Mouse (Mus musculus) hindbrain, embryonic 13.5 days (tissue): ENCODE data around the gene Dram1. TPM values are rescaled to one million over a fixed set of nuclear protein-coding genes. Genes with fewer than 3 reads are reported as not detected.
A peak's percentile ranks its signal among the peaks of the same experiment; 100 is the strongest.
"Not testable (repeated sequence)": the region's sequence is repeated elsewhere in the genome, so short reads cannot be mapped to it uniquely, and the experiment has no call there.

Source experiments
- ATAC-seq: fragments of 200-750 bp; cut with Nextera tagmentation; 2 replicates; pipeline ENCODE4 v1.8.0; 2017; ENCODE audit warnings: moderate TSS enrichment; ENCODE audit not compliant: low FRiP score
- H3K27ac ChIP-seq: fragments of 300-500 bp; sonication (generic); 2 replicates; pipeline ENCODE4 v1.5.1; 2015; ENCODE audit warnings: inconsistent platforms, mild to moderate bottlenecking, moderate library complexity
- H3K27me3 ChIP-seq: fragments of 300-500 bp; sonication (generic); 2 replicates; pipeline ENCODE4 v1.6.1; 2015; ENCODE audit warnings: mild to moderate bottlenecking, inconsistent platforms
- H3K36me3 ChIP-seq: fragments of 300-500 bp; sonication (generic); 2 replicates; pipeline ENCODE4 v1.6.1; 2015; ENCODE audit warnings: mild to moderate bottlenecking, inconsistent platforms
- H3K4me1 ChIP-seq: fragments of 300-500 bp; sonication (generic); replicated peaks from 2 replicates; pipeline ENCODE4 v1.6.1; 2015; ENCODE audit warnings: inconsistent platforms
- H3K4me2 ChIP-seq: fragments of 300-500 bp; sonication (generic); 2 replicates; pipeline ENCODE4 v1.6.1; 2015; ENCODE audit warnings: inconsistent platforms, mild to moderate bottlenecking, moderate library complexity
- H3K4me3 ChIP-seq: fragments of 300-500 bp; sonication (generic); 2 replicates; pipeline ENCODE4 v1.5.1; 2015; ENCODE audit warnings: mild to moderate bottlenecking, inconsistent platforms
- H3K9ac ChIP-seq: fragments of 300-500 bp; sonication (generic); 2 replicates; pipeline ENCODE4 v1.6.1; 2015; ENCODE audit warnings: mild to moderate bottlenecking, inconsistent platforms
- H3K9me3 ChIP-seq: fragments of 300-500 bp; sonication (generic); 2 replicates; pipeline ENCODE4 v1.6.1; 2016; ENCODE audit warnings: inconsistent platforms
- WGBS: fragments of 180-500 bp; shearing (Covaris S2); methylation state at CpG from one replicate; pipeline ENCODE4 v1.1.7; 2015; 5-methylcytosine and 5-hydroxymethylcytosine counted together
- polyA plus RNA-seq: library from polyadenylated mRNA; unstranded; fragments of >200 nt; fragmentation: Nextera tagmentation; extraction: Ambion mirVana; gene quantifications from 2 replicates; pipeline ENCODE4 v1.2.1, GENCODE M21; 2015

Dram1 gene
- polyA plus RNA-seq, 1 experiment from 2014 or later, result 0.55 TPM

DNA sequence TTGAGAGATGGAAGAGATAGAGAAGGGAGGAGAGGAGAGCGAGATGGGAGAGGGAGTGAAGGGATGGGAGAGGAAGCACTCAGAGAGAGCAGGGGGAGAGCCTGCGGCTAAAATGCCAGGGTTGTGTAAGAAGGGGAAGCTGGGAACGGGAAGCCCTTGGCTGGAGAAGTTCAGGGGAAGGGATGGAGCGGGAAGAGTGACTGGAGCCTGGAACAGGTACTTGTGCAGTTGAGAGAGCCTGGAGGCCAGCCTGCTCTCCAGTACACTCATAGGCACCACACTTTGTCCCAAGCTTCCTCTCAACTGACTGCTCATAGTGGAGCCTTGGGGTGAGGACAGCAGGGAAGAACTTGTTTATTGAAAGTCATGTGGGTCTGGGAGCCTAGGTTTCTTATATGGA lies 4.6 kb upstream of the Dram1 start:
- H3K27ac ChIP-seq, result no peak overlapping the region
- no peak for ATAC-seq
- 73% methylated on average over 4 of the region's 4 CpGs for WGBS
- no peak overlapping the region for H3K4me2 ChIP-seq
- H3K27me3 ChIP-seq, result no peaks in the 10 kb centered on the region
- H3K9ac ChIP-seq, result no peak overlapping the region
- no peaks in the 10 kb centered on the region for H3K36me3 ChIP-seq
- no peak overlapping the region for H3K4me3 ChIP-seq
- peaks cover 26% of the 10 kb centered on the region for H3K4me1 ChIP-seq
- H3K9me3 ChIP-seq, result no peaks in the 10 kb centered on the region

DNA sequence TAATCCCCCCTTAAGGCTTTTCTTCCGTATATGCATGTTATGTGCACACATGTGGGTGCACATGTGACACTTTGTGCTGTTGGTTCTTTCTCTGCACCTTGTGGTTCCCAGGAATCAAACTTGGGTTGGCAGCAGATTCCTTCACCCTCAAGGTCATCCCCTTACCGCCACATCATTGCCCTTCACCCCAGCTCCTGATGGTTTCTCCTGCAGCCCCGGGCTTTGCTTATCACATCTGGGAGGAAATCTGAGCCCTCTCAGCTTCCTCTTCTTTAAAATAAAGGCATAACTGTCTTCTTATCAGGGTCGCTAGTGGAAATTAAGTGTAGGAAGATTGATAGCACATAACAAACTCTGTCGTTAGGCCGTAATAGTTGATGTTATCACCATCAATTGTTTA lies 3.1 kb upstream of the Dram1 start:
- Histone ChIP-seq H3K4me3 (no peak overlapping the region), H3K27ac (no peak overlapping the region), H3K36me3 (no peaks in the 10 kb centered on the region), H3K4me1 (peaks cover 26% of the 10 kb centered on the region), H3K27me3 (no peaks in the 10 kb centered on the region), H3K9me3 (no peaks in the 10 kb centered on the region), H3K4me2 (no peak overlapping the region), H3K9ac (no peak overlapping the region)
- no peak for ATAC-seq
- 83% methylated on average over 6 of the region's 6 CpGs for WGBS

DNA sequence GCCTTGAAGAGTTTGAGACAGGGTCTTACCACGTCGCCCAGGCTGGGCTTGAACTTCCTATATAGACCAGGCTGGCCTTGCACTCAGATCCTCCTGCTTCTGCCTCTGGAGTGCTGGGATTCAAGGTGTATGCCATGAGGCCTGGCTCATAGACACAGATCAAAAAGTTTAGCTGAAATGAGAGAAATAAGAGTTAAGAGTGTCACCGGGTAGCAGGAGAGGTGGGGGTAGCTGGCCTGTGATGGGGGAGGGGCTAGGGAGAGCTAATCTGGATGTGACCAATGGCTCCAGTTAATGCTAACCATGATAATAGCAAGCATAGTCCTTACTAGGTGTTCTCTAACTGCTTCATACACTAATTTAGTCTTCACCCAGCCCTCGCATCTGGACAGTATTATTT lies 2.4 kb upstream of the Dram1 start:
- Histone ChIP-seq H3K9me3 (no peaks in the 10 kb centered on the region), H3K4me2 (peak overlapping the region; percentile 82; the same call in 1 of the 2 replicates), H3K27me3 (no peaks in the 10 kb centered on the region), H3K4me3 (no peak overlapping the region), H3K36me3 (no peaks in the 10 kb centered on the region), H3K4me1 (peaks cover 26% of the 10 kb centered on the region), H3K9ac (no peak overlapping the region; the same call in 1 of the 2 replicates), H3K27ac (no peak overlapping the region)
- ATAC-seq, result no peak
- 86% methylated on average over 4 of the region's 4 CpGs for WGBS

DNA sequence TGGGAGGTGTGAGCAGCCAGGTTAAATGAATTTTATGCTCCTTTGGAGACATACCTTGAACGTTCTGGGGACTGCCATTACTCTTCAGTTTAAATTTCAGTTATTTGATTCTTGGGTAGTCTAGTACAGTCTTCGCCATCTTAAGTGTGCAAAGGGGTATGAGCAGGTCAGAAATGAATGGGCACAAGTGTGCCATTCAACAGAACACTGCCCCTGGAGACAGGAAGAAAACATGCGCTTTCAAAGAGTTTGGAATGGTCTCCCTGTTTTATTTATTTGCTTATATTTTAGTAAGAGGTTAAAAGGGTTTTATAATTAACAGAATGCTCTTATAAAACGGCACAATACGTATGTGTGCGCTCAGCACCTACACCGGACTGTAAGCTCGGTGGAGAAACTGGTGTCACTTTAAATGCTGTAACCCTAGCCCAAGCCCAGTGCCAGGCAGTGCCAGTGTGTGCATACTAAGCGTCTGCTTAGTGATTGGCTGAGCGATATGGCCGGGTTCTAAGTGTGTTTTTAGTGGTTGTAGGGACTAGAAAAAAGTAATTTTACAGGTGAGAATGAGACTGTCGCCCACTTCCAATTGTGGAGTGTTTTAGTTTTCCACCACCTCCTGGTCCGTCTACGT lies 1.7 kb upstream of the Dram1 start:
- no peaks in the 10 kb centered on the region for H3K9me3 ChIP-seq
- no peaks in the 10 kb centered on the region for H3K36me3 ChIP-seq
- peak overlapping the region; percentile 84 for H3K4me3 ChIP-seq
- peak overlapping the region; percentile 82 for H3K4me2 ChIP-seq
- no peak for ATAC-seq
- peak overlapping the region; percentile 12; the same call in 1 of the 2 replicates for H3K27ac ChIP-seq
- peak overlapping the region; percentile 89 for H3K9ac ChIP-seq
- no peaks in the 10 kb centered on the region for H3K27me3 ChIP-seq
- WGBS, result 56% methylated on average over 14 of the region's 14 CpGs
- H3K4me1 ChIP-seq, result peaks cover 26% of the 10 kb centered on the region

DNA sequence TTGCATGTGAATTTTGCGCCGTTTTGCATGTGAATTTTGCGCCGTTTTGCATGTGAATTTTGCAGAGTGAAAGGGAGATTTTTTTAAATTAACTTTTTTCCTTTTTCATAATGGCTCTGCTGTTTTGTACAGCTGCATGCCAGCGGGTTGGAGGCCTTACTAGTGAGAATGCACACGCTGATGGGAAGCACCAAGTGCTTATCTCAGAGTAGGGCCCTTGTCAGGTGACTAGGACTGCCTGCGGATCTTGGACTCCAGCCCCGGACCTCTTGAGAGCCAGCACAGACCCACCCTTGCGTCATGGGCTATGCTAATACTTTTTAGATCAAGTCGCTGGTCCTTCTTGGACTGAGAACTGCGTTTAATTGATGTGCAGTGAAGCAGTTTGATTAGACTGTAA lies 1.1 kb upstream of the Dram1 start:
- Histone ChIP-seq H3K4me3 (peak overlapping the region; percentile 84), H3K27ac (peak overlapping the region; percentile 89), H3K36me3 (no peaks in the 10 kb centered on the region), H3K27me3 (no peaks in the 10 kb centered on the region), H3K9me3 (no peaks in the 10 kb centered on the region), H3K4me2 (peak overlapping the region; percentile 82), H3K9ac (peak overlapping the region; percentile 89), H3K4me1 (peaks cover 26% of the 10 kb centered on the region)
- ATAC-seq, result peak; percentile 40
- 1% methylated on average over 11 of the region's 11 CpGs for WGBS

DNA sequence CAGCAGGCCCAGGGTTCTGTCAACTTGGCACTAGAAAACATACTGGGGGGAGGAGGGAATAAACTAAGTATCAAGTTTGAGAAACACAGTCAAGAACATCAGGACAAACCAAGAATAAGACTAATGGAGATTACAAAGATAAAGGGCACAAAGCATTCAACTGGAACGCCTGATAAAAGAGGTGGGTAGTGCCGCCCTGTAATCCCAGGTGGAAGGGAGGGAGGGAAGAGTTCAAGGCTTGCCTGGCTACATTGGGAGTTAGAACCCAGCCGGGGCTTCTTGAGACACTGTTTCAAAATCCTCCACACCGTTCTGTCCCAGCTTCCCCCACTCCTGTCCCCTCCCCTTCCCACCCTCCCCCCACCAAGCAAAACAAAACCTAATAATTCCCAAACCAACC lies 1.2 kb downstream of the Dram1 start:
- Histone ChIP-seq H3K36me3 (no peaks in the 10 kb centered on the region), H3K9ac (no peak overlapping the region), H3K4me1 (peaks cover 26% of the 10 kb centered on the region), H3K4me2 (no peak overlapping the region), H3K4me3 (no peak overlapping the region), H3K27me3 (no peaks in the 10 kb centered on the region), H3K27ac (no peak overlapping the region), H3K9me3 (no peaks in the 10 kb centered on the region)
- no peak for ATAC-seq
- WGBS, result 92% methylated on average over 4 of the region's 4 CpGs

DNA sequence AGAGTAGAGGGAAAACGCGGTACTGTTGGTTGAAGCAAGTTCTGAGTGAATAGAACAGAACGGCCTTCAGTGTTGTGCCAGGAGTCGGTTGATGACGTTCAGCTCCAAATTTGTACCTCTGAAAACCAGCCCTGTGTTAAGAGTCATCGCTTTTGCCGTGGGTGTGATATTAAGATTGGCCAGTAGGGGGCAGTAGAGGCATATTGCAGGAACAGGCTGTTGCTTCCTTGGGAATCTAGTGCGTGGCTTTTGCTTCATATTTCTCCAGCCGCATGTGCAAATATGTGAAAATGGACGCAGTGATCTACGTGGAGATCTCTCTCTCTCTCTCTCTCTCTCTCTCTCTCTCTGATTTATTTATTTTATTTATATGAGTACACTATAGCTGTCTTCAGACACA lies 2.1 kb downstream of the Dram1 start:
- H3K27ac ChIP-seq, result no peak overlapping the region
- no peaks in the 10 kb centered on the region for H3K36me3 ChIP-seq
- 10% methylated on average over 11 of the region's 11 CpGs for WGBS
- no peaks in the 10 kb centered on the region for H3K9me3 ChIP-seq
- no peak overlapping the region for H3K4me2 ChIP-seq
- ATAC-seq, result no peak
- no peak overlapping the region for H3K9ac ChIP-seq
- peaks cover 22% of the 10 kb centered on the region for H3K4me1 ChIP-seq
- H3K4me3 ChIP-seq, result no peak overlapping the region
- no peaks in the 10 kb centered on the region for H3K27me3 ChIP-seq

DNA sequence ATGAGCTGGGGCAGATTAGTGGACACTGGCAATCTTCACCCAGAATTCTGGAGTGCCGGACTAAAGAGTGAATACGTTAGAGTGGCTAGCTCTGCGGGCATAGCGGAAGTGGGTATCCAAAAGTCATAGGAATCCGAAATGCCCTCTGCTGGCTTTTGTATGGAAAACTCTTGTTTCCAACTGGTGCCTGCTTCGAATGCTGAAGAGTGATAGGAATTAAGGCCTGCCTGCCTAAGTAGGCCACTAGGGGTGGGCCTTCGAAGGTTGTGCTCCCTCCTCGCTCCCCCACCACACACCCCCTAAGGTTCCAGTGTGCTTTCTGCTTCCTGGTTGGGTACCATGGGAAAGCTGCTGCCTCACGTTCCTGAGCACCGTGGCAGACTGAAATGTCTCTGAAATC lies 3.9 kb downstream of the Dram1 start:
- Histone ChIP-seq H3K9me3 (no peaks in the 10 kb centered on the region), H3K4me2 (no peak overlapping the region), H3K9ac (no peak overlapping the region), H3K27me3 (no peaks in the 10 kb centered on the region), H3K4me1 (peaks cover 4% of the 10 kb centered on the region), H3K36me3 (no peaks in the 10 kb centered on the region), H3K27ac (no peak overlapping the region), H3K4me3 (no peak overlapping the region)
- ATAC-seq, result no peak
- WGBS, result 37% methylated on average over 10 of the region's 10 CpGs

DNA sequence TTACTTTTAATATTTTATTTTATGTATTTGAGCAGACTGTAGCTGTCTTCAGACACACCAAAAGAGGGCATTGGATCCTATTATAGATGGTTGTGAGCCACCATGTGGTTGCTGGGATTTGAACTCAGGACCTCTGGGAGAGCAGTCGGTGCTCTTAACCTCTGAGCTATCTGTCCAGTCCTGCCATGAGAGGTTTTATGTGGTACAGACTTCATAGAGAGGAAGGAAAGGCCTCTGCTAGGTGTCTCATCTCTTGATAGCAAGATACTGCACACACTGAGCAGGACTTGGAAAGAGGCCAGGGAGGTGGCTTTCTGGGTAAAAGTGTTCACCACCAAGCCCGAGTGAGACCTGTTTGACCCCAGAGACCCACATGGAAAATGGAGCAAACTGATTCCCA lies 5.9 kb downstream of the Dram1 start:
- not testable (repeated sequence) for H3K9me3 ChIP-seq, ATAC-seq, H3K9ac ChIP-seq, H3K27ac ChIP-seq, H3K4me2 ChIP-seq, H3K36me3 ChIP-seq, H3K4me1 ChIP-seq, H3K4me3 ChIP-seq, H3K27me3 ChIP-seq
- WGBS, result 88% methylated on average over 2 of the region's 2 CpGs

DNA sequence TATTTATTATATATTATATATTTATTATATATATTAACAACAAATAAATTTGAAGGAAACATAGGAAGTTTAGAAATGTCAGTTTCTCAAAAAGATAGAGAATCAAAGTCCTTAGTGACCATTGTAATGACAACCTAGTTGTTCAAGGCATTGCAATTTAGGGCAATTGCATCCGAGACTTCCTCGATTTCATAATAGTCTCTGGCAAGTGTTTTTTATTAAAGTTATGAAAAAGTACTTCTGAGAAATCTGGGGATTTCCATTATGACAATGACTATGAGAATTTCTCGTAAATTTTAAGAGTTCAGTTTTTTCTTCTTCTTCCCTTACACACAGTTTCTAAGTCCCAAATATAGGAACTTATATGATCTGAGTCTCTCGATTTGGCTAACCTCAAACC lies 6.4 kb downstream of the Dram1 start:
- 95% methylated on average over 4 of the region's 4 CpGs for WGBS
- ATAC-seq, result no peak

DNA sequence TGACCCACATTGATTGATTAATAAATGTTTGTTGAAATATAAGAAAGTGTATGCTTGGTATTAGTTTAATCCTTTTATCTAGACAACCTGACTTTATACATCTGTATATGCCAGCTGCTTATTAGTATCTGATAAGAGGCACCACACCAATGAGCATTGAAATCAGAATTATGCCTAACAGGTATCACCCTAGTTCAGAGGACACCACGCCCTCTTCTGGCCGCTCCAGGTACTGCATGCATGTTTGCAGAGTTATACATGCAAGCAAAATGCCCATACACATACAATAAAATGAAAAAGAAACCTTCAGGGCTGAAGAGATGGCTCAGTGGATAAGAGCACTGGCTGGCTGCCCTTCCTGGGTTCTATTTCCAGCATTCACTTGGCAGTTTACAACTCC lies 7.1 kb downstream of the Dram1 start:
- no peaks in the 10 kb centered on the region for H3K27me3 ChIP-seq
- H3K4me2 ChIP-seq, result no peak overlapping the region
- H3K9me3 ChIP-seq, result no peaks in the 10 kb centered on the region
- H3K36me3 ChIP-seq, result no peaks in the 10 kb centered on the region
- no peaks in the 10 kb centered on the region for H3K4me1 ChIP-seq
- 9% methylated on average over 2 of the region's 2 CpGs for WGBS
- H3K4me3 ChIP-seq, result no peak overlapping the region
- no peak overlapping the region for H3K27ac ChIP-seq
- no peak overlapping the region for H3K9ac ChIP-seq
- no peak for ATAC-seq

More for the DNA sequence above, 6.4 kb downstream of the Dram1 start:
- Histone ChIP-seq H3K4me2 (no peak overlapping the region), H3K9me3 (no peaks in the 10 kb centered on the region), H3K27me3 (no peaks in the 10 kb centered on the region), H3K4me1 (no peaks in the 10 kb centered on the region), H3K9ac (no peak overlapping the region), H3K27ac (no peak overlapping the region), H3K36me3 (no peaks in the 10 kb centered on the region), H3K4me3 (no peak overlapping the region)

DNA sequence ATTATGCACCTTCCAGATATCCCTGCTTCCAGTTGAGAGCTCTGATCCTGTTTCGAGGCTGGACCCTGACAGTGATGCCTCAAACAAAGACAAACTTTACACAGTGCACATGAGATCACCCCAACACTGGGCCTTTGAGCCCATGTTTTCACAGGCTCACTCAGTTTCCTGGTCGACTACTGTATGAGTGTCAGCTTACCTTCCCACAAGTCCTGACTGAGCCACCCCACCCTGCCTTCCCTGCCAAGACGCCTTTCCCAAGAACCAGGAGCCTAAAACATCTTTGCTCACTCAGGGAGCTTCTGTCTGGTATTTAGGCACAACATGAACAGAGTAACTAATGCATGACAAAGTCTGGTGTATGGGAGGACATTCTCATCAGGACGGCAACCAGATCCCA lies 9.6 kb downstream of the Dram1 start:
- 57% methylated on average over 4 of the region's 4 CpGs for whole genome bisulfite sequencing
- Histone ChIP-seq H3K4me2 (no peak overlapping the region), H3K9ac (no peak overlapping the region), H3K4me1 (no peaks in the 10 kb centered on the region), H3K27me3 (no peaks in the 10 kb centered on the region), H3K9me3 (no peaks in the 10 kb centered on the region), H3K27ac (no peak overlapping the region), H3K4me3 (no peak overlapping the region), H3K36me3 (no peaks in the 10 kb centered on the region)
- no peak for ATAC-seq

DNA sequence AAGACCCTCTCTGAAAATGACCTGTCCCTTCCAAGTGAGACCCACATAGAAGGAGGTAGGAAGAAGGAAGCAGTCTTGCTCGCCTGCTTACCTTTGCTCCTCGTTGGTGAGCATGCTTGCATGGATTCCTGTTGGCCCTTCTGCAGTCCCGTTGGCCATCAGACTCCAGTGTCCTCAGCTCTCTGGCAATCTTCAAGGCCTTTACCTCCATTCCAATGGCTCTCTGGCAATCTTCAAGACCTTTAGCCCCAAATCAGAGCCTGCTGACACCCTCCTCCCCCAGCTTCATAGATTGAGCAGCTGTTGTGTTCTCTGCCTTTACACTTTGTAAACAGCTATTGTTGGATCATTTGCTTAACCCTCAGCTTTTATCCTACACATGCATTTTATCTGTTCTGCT lies 14.7 kb downstream of the Dram1 start:
- Histone ChIP-seq H3K4me3 (no peak overlapping the region), H3K9me3 (no peaks in the 10 kb centered on the region), H3K9ac (no peak overlapping the region), H3K4me2 (no peak overlapping the region), H3K27me3 (no peaks in the 10 kb centered on the region), H3K4me1 (no peaks in the 10 kb centered on the region), H3K27ac (no peak overlapping the region), H3K36me3 (no peaks in the 10 kb centered on the region)
- ATAC-seq, result no peak
- 93% methylated on average over 3 of the region's 3 CpGs for WGBS
